Mouse (Mus musculus): ENCODE data around the gene Ssh2.

- no peak for TF ChIP-seq CTCF (IDR thresholded peaks at IDR 0.05; ENCODE audit: low read depth)
- no peak for TF ChIP-seq EP300 (optimal IDR thresholded peaks at IDR 0.05)
These were observed 179.5 kb downstream of the Ssh2 start for GRCm38 (mm10) chr11:77395539-77395938.
